Mouse (Mus musculus) liver, embryonic 13.5 days (tissue): ENCODE data around the gene Efnb1. TPM values are rescaled to one million over a fixed set of nuclear protein-coding genes. Genes with fewer than 3 reads are reported as not detected.

Source experiments
- ATAC-seq: fragments of 200-750 bp; cut with Nextera tagmentation; 2 replicates; pipeline ENCODE4 v1.8.0; 2017; ENCODE audit warnings: low read depth, mild to moderate bottlenecking, moderate number of reproducible peaks, moderate library complexity
- DNase-seq: peaks from one replicate; pipeline ENCODE4 v3.0.0; 2022
- H3K27ac ChIP-seq: fragments of 300-500 bp; sonication (generic); 2 replicates; pipeline ENCODE4 v1.5.1; 2015; ENCODE audit warnings: moderate library complexity, mild to moderate bottlenecking, inconsistent platforms
- H3K27me3 ChIP-seq: fragments of 300-500 bp; sonication (generic); 2 replicates; pipeline ENCODE4 v1.6.1; 2015; ENCODE audit warnings: mild to moderate bottlenecking, inconsistent platforms
- H3K36me3 ChIP-seq: fragments of 300-500 bp; sonication (generic); 2 replicates; pipeline ENCODE4 v1.6.1; 2015; ENCODE audit warnings: mild to moderate bottlenecking, inconsistent platforms
- H3K4me1 ChIP-seq: fragments of 300-500 bp; sonication (generic); replicated peaks from 2 replicates; pipeline ENCODE4 v1.6.1; 2015; ENCODE audit warnings: inconsistent platforms
- H3K4me2 ChIP-seq: fragments of 300-500 bp; sonication (generic); 2 replicates; pipeline ENCODE4 v1.6.1; 2015; ENCODE audit warnings: inconsistent platforms, mild to moderate bottlenecking, moderate library complexity
- H3K4me3 ChIP-seq: fragments of 300-500 bp; sonication (generic); replicated peaks from 2 replicates; pipeline ENCODE4 v1.5.1; 2015; ENCODE audit warnings: mild to moderate bottlenecking, inconsistent platforms
- H3K9ac ChIP-seq: fragments of 300-500 bp; sonication (generic); 2 replicates; pipeline ENCODE4 v1.6.1; 2015; ENCODE audit warnings: mild to moderate bottlenecking, inconsistent platforms
- H3K9me3 ChIP-seq: fragments of 300-500 bp; sonication (generic); replicated peaks from 2 replicates; pipeline ENCODE4 v1.6.1; 2016; ENCODE audit warnings: inconsistent platforms
- WGBS: fragments of 180-500 bp; shearing (Covaris S2); methylation state at CpG from one replicate; pipeline ENCODE4 v1.1.7; 2015; ENCODE audit not compliant: insufficient replicate concordance; 5-methylcytosine and 5-hydroxymethylcytosine counted together
- polyA plus RNA-seq: library from polyadenylated mRNA; unstranded; fragments of >200 nt; fragmentation: Nextera tagmentation; extraction: Ambion mirVana; gene quantifications from 2 replicates; pipeline ENCODE4 v1.2.1, GENCODE M21; 2015

Gene Efnb1
- polyA plus RNA-seq, 1 experiment from 2014 or later = 4.9 TPM

DNA sequence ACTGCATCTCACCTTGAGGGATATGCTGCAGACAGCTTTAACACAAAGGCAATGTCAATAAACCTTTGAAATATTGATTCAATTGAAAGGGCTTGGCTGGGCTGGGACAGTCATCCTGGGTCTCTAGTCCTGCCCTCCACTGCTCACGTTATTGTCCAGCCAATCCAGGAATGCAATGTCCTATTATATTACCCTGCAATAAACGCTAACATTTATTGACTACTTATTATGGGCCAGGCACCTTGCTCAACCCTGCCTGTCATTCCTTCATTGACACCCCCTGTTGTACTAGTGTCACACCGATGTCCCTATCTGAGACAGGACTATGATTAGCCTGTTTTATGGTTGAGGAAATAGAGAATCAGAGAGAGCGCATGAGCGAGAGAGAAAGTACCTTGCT is 18.4 kb downstream of the Efnb1 start:
- no peaks in the 10 kb centered on the region for H3K36me3 ChIP-seq
- H3K27ac ChIP-seq = no peak overlapping the region
- 69% methylated on average over 5 of the region's 5 CpGs for WGBS
- no peak overlapping the region for H3K9ac ChIP-seq
- ATAC-seq (peak; percentile 35; the same call in 1 of the 2 replicates), DNase-seq (no peak)
- peaks cover 3% of the 10 kb centered on the region; the same call in 1 of the 2 replicates for H3K4me1 ChIP-seq
- no peak overlapping the region for H3K4me2 ChIP-seq
- no peaks in the 10 kb centered on the region for H3K9me3 ChIP-seq
- no peak overlapping the region for H3K4me3 ChIP-seq
- peaks cover 5% of the 10 kb centered on the region; the same call in 1 of the 2 replicates for H3K27me3 ChIP-seq

GRCm38 (mm10) chrX:99159020-99159419 is 23.1 kb downstream of the Efnb1 start:
- peaks cover 21% of the 10 kb centered on the region; the same call in 1 of the 2 replicates for H3K27me3 ChIP-seq
- DNase-seq = no peak

GRCm38 (mm10) chrX:99164111-99164510 is 28.2 kb downstream of the Efnb1 start:
- Histone ChIP-seq H3K9ac (no peak overlapping the region), H3K36me3 (no peaks in the 10 kb centered on the region), H3K4me3 (no peak overlapping the region), H3K4me2 (no peak overlapping the region), H3K9me3 (no peaks in the 10 kb centered on the region), H3K4me1 (peaks cover 8% of the 10 kb centered on the region), H3K27ac (no peak overlapping the region), H3K27me3 (peaks cover 29% of the 10 kb centered on the region; the same call in 1 of the 2 replicates)
- ATAC-seq = peak; percentile 78
- peak; percentile 8 for DNase-seq
- WGBS = 34% methylated on average over 2 of the region's 2 CpGs

More at GRCm38 (mm10) chrX:99159020-99159419, 23.1 kb downstream of the Efnb1 start:
- no peak overlapping the region for H3K4me3 ChIP-seq
- no peak overlapping the region for H3K9ac ChIP-seq
- H3K4me1 ChIP-seq = peaks cover 2% of the 10 kb centered on the region; the same call in 1 of the 2 replicates
- H3K9me3 ChIP-seq = no peaks in the 10 kb centered on the region
- no peak overlapping the region for H3K27ac ChIP-seq
- H3K4me2 ChIP-seq = no peak overlapping the region
- no peak for ATAC-seq
- 55% methylated on average over 8 of the region's 8 CpGs for WGBS
- no peaks in the 10 kb centered on the region for H3K36me3 ChIP-seq

- H3K9ac ChIP-seq = no peak overlapping the region
- peaks cover 28% of the 10 kb centered on the region; the same call in 1 of the 2 replicates for H3K27me3 ChIP-seq
- peaks cover 8% of the 10 kb centered on the region for H3K4me1 ChIP-seq
- no peak overlapping the region for H3K27ac ChIP-seq
- H3K4me3 ChIP-seq = no peak overlapping the region
- H3K36me3 ChIP-seq = no peaks in the 10 kb centered on the region
- DNase-seq (no peak), ATAC-seq (no peak)
- no peaks in the 10 kb centered on the region for H3K9me3 ChIP-seq
- no peak overlapping the region for H3K4me2 ChIP-seq
- WGBS = 37% methylated on average over 4 of the region's 4 CpGs
Observed at GRCm38 (mm10) chrX:99164855-99165368, 29.0 kb downstream of the Efnb1 start.

DNA sequence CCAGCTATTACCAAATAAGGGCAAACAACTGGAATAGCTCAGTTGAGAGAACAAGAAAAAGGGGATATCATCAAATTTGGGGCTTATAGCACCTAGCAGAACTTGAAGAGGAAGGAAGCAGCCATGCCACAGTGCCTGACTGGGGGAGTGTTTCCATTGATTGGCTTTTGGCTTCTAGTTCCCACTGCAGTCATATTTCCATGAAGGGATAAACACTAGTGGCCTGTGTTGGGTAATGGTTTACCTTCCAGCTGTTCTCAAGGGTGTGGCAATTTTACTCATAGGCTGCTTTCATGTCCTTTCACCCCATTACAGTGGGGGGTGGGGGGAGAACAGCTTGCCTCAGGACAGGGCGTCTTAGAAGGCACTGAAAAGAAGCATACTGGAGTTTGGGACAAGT is 31.1 kb downstream of the Efnb1 start:
- no peak overlapping the region for H3K27ac ChIP-seq
- no peaks in the 10 kb centered on the region for H3K36me3 ChIP-seq
- ATAC-seq (no peak), DNase-seq (no peak)
- no peak overlapping the region for H3K4me3 ChIP-seq
- H3K27me3 ChIP-seq = peaks cover 25% of the 10 kb centered on the region
- no peak overlapping the region for H3K9ac ChIP-seq
- WGBS = 59% methylated on average over 1 of the region's 1 CpGs
- no peak overlapping the region for H3K4me2 ChIP-seq
- H3K4me1 ChIP-seq = peaks cover 8% of the 10 kb centered on the region
- H3K9me3 ChIP-seq = no peaks in the 10 kb centered on the region

DNA sequence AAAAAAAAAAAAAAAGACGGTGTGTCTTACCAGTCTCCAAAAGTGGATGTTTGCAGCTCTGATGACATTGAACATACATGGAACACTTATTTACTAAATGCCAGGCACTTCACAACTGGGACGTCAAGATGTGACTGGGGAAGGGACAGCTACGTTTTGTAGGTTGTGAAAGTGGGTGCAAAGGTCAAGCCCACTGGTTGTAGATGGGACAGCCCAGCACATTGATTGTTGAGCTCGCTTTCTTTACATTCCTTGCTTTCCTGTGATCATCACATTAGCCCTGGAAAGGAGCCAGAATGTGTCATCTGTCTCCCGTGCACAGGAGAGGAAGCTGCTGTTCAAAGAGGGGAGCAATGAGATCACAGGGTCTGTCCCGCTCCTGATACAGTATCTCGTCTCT is 31.6 kb downstream of the Efnb1 start:
- DNase-seq (no peak), ATAC-seq (no peak)
- peaks cover 30% of the 10 kb centered on the region for H3K27me3 ChIP-seq
- no peak overlapping the region for H3K4me3 ChIP-seq
- H3K27ac ChIP-seq = no peak overlapping the region
- H3K4me2 ChIP-seq = no peak overlapping the region
- H3K9me3 ChIP-seq = no peaks in the 10 kb centered on the region
- H3K36me3 ChIP-seq = no peaks in the 10 kb centered on the region
- peaks cover 8% of the 10 kb centered on the region for H3K4me1 ChIP-seq
- 41% methylated on average over 7 of the region's 7 CpGs for WGBS
- no peak overlapping the region for H3K9ac ChIP-seq

- no peaks in the 10 kb centered on the region for H3K9me3 ChIP-seq
- whole genome bisulfite sequencing = 71% methylated on average over 5 of the region's 5 CpGs
- H3K36me3 ChIP-seq = no peaks in the 10 kb centered on the region
- no peak overlapping the region for H3K27ac ChIP-seq
- no peak overlapping the region for H3K4me3 ChIP-seq
- H3K9ac ChIP-seq = no peak overlapping the region
- no peaks in the 10 kb centered on the region for H3K4me1 ChIP-seq
- DNase-seq = no peak
- no peak for ATAC-seq
- H3K27me3 ChIP-seq = peaks cover 29% of the 10 kb centered on the region
- H3K4me2 ChIP-seq = no peak overlapping the region
Observed at GRCm38 (mm10) chrX:99172301-99172700, 36.4 kb downstream of the Efnb1 start.

- Histone ChIP-seq H3K27me3 (peaks cover 14% of the 10 kb centered on the region; the same call in 1 of the 2 replicates), H3K4me2 (no peak overlapping the region), H3K4me3 (no peak overlapping the region), H3K9me3 (no peaks in the 10 kb centered on the region), H3K27ac (no peak overlapping the region), H3K36me3 (no peaks in the 10 kb centered on the region), H3K9ac (no peak overlapping the region), H3K4me1 (no peaks in the 10 kb centered on the region)
- ATAC-seq (no peak), DNase-seq (no peak)
- 46% methylated on average over 9 of the region's 9 CpGs for whole genome bisulfite sequencing
Observed at GRCm38 (mm10) chrX:99185081-99185596, 49.2 kb downstream of the Efnb1 start.

DNA sequence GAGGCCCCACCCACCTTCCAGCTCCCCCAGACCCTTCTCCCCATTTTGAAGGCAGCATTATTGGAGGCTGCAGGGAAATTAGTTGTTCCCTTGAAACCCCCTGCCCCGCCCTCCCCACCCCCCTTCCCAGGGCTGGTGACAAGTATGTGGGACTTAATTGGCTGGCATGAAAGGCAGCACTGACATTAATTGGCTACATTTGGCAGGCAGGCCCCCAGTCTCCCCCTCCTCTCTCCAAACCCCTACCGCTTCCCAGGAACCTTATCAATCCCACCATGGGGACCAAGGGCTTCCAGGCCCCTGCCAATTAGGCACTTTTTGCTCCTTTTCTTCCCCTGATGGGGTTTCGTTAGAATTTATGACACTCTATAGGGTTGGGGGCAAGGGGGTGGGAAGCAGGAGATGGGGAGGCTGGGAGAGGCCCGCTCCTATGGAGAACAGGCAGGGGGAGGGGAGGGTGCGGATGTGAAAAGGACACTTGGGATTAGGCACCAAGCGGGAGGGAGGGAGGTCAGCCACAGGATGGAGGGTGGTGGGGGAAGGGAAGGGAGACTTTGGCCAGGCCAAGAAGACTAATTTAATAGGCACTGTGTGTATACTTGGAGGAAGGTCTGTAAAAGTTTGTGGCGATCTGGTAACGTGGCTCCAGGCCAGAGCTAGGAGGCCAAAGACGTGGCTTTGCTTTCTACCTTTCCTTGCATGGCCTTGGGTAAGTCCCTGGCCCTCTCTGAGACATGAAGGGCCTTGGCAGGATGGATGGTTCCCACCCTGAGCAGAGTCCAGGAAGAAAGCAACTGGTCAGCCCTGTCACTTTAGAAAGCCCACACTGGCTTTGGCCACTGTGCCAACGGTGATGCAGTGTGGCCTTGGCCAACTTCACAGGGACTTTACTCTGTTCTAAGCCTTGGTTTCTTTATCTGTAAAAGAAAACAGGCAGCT is 50.8 kb downstream of the Efnb1 start:
- no peak overlapping the region for H3K4me3 ChIP-seq
- 41% methylated on average over 10 of the region's 10 CpGs for whole genome bisulfite sequencing
- no peak overlapping the region for H3K4me2 ChIP-seq
- H3K27ac ChIP-seq = no peak overlapping the region
- H3K9ac ChIP-seq = no peak overlapping the region
- H3K27me3 ChIP-seq = peaks cover 21% of the 10 kb centered on the region; the same call in 1 of the 2 replicates
- no peaks in the 10 kb centered on the region for H3K9me3 ChIP-seq
- H3K4me1 ChIP-seq = no peaks in the 10 kb centered on the region
- DNase-seq = no peak
- no peak for ATAC-seq
- H3K36me3 ChIP-seq = no peaks in the 10 kb centered on the region

GRCm38 (mm10) chrX:99191441-99192087 is 55.6 kb downstream of the Efnb1 start:
- ATAC-seq = no peak

DNA sequence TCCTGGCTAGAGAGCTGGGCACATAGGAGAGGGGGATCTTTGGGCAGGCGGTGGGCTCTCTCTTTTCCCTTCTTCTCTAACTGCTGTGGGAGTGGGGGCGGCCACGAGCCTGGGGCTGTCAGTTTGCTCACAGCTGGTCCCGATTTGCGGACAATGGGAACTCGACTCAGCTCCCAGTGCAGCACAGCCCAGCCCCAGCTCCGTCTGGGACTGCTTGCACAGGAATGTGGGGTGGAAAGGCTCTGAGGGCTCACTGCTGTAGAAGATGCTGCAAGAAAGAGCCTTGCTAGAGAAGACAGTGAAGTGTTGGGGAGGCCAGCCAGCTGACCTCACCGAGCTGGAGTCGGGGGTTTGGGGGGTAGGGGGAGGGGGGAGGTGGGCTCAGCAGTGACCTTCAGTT is 61.0 kb downstream of the Efnb1 start:
- ATAC-seq = no peak
- no peaks in the 10 kb centered on the region for H3K9me3 ChIP-seq
- WGBS = 56% methylated on average over 8 of the region's 9 CpGs
- no peak for DNase-seq
- H3K4me1 ChIP-seq = 0 out of 2 replicates have a peak, but pooled peaks cover 3% of the 10 kb centered on the region
- H3K4me2 ChIP-seq = no peak overlapping the region
- no peaks in the 10 kb centered on the region for H3K36me3 ChIP-seq
- peaks cover 18% of the 10 kb centered on the region for H3K27me3 ChIP-seq
- no peak overlapping the region for H3K4me3 ChIP-seq
- H3K27ac ChIP-seq = no peak overlapping the region
- no peak overlapping the region for H3K9ac ChIP-seq

More at GRCm38 (mm10) chrX:99191441-99192087, 55.6 kb downstream of the Efnb1 start:
- DNase-seq = no peak
- H3K36me3 ChIP-seq = no peaks in the 10 kb centered on the region
- no peaks in the 10 kb centered on the region for H3K9me3 ChIP-seq
- no peak overlapping the region for H3K4me3 ChIP-seq
- 58% methylated on average over 10 of the region's 10 CpGs for WGBS
- H3K27me3 ChIP-seq = peaks cover 31% of the 10 kb centered on the region; the same call in 1 of the 2 replicates
- H3K4me2 ChIP-seq = no peak overlapping the region
- no peaks in the 10 kb centered on the region for H3K4me1 ChIP-seq
- H3K27ac ChIP-seq = no peak overlapping the region
- H3K9ac ChIP-seq = no peak overlapping the region
